Mouse (Mus musculus) intestine, postnatal 0 days (tissue): ENCODE results near the gene Acp4. TPM values are rescaled to one million over a fixed set of nuclear protein-coding genes. Genes with fewer than 3 reads are reported as not detected.
A peak's percentile ranks its signal among the peaks of the same experiment; 100 is the strongest.

ENCODE experiments used
- ATAC-seq: fragments of 200-750 bp; cut with Nextera tagmentation; 2 replicates; pipeline ENCODE4 v1.8.0; 2017; ENCODE audit warnings: mild to moderate bottlenecking, moderate TSS enrichment, moderate library complexity
- H3K27ac ChIP-seq: fragments of 300-500 bp; sonication (generic); 2 replicates; pipeline ENCODE4 v1.5.1; 2014; ENCODE audit warnings: mild to moderate bottlenecking, low read depth, low read length, moderate library complexity
- H3K27me3 ChIP-seq: fragments of 300-500 bp; sonication (generic); replicated peaks from 2 replicates; pipeline ENCODE4 v1.6.1; 2014; ENCODE audit warnings: low read length, mixed read lengths; ENCODE audit not compliant: control insufficient read depth, insufficient read depth
- H3K36me3 ChIP-seq: fragments of 300-500 bp; sonication (generic); 2 replicates; pipeline ENCODE4 v1.6.1; 2014; ENCODE audit warnings: mild to moderate bottlenecking, moderate library complexity; ENCODE audit not compliant: control insufficient read depth, insufficient read depth
- H3K4me1 ChIP-seq: fragments of 300-500 bp; sonication (generic); replicated peaks from 2 replicates; pipeline ENCODE4 v1.6.1; 2014; ENCODE audit warnings: antibody characterized with exemption, low read length, mixed read lengths; ENCODE audit not compliant: control insufficient read depth, insufficient read depth
- H3K4me2 ChIP-seq: fragments of 300-500 bp; sonication (generic); replicated peaks from 2 replicates; pipeline ENCODE4 v1.6.1; 2014; ENCODE audit warnings: low read depth, mild to moderate bottlenecking, moderate library complexity
- H3K4me3 ChIP-seq: fragments of 300-500 bp; sonication (generic); 2 replicates; pipeline ENCODE4 v1.5.1; 2014; ENCODE audit warnings: low read depth, low read length
- H3K9ac ChIP-seq: fragments of 300-500 bp; sonication (generic); 2 replicates; pipeline ENCODE4 v1.6.1; 2014; ENCODE audit warnings: mild to moderate bottlenecking, low read depth, low read length
- H3K9me3 ChIP-seq: fragments of 300-500 bp; sonication (generic); 2 replicates; pipeline ENCODE4 v1.6.1; 2016; ENCODE audit warnings: mixed run types; ENCODE audit not compliant: control insufficient read depth
- CTCF ChIP-seq: sonication (generic); IDR thresholded peaks from 2 replicates; pipeline ENCODE4 v1.5.1; 2016; ENCODE audit warnings: low read depth, mild to moderate bottlenecking, control low read depth, antibody characterized with exemption, moderate library complexity
- WGBS: fragments of 180-500 bp; shearing (Covaris S2); extraction: QIAGEN DNeasy Blood & Tissue Kit; methylation state at CpG from one replicate; pipeline ENCODE4 v1.1.7; 2014; 5-methylcytosine and 5-hydroxymethylcytosine counted together
- polyA plus RNA-seq: library from polyadenylated mRNA; unstranded; fragments of >200 nt; fragmentation: Nextera tagmentation; extraction: Ambion mirVana; gene quantifications from 2 replicates; pipeline ENCODE4 v1.2.1, GENCODE M21; 2015

Gene Acp4
- polyA plus RNA-seq, 1 experiment from 2014 or later: not detected

DNA sequence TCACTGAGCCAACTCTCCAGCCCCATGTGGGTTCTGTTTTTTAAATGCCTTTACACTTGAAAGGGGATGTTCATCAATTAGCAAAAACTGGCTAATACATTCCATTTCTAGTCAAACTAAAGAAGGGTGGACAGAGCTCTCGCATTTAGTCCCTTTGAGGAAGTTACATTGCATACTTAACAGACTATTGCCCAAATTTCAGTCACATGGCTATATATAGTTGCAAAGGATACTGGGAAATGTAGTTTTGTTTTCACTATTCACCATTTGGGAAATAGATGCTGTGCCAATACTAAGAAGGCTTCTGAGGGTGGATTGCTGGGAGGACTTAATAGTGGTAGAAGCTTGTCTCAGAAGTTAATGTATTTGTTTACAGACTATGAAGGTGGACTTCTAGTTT lies 23.8 kb upstream of the Acp4 start:
- Histone ChIP-seq H3K4me2 (no peak overlapping the region), H3K27me3 (no peaks in the 10 kb centered on the region), H3K4me3 (no peak overlapping the region), H3K36me3 (no peaks in the 10 kb centered on the region), H3K27ac (no peak overlapping the region), H3K4me1 (no peaks in the 10 kb centered on the region), H3K9me3 (no peaks in the 10 kb centered on the region), H3K9ac (no peak overlapping the region)
- 54% methylated on average over 1 of the region's 1 CpGs for WGBS
- ATAC-seq: no peak
- no peak for TF ChIP-seq CTCF

DNA sequence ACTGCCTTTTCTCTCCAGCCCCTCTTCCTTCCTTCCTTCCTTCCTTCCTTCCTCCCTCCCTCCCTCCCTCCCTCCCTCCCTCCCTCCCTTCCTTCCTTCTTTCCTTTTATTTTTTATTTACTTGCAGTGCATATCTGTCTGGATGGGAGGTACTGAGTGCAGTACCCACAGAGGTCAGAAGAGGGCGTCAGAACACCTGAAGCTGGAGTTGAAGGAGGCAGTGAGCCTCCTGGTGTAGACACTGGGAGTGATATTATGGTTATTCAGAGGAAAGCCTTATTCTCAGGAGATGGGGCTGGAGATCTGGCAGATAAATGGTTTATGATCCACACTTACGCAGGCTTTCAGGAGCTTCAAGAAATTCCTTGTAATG lies 20.1 kb upstream of the Acp4 start:
- no peaks in the 10 kb centered on the region for H3K36me3 ChIP-seq
- TF ChIP-seq CTCF: peak; percentile 59
- H3K9me3 ChIP-seq: no peaks in the 10 kb centered on the region
- H3K4me2 ChIP-seq: no peak overlapping the region
- WGBS: 50% methylated on average over 2 of the region's 2 CpGs
- no peak overlapping the region for H3K9ac ChIP-seq
- no peak overlapping the region for H3K4me3 ChIP-seq
- H3K4me1 ChIP-seq: no peaks in the 10 kb centered on the region
- 0 out of 2 replicates have a peak, but pooled peaks cover 3% of the 10 kb centered on the region for H3K27me3 ChIP-seq
- ATAC-seq: no peak
- no peak overlapping the region for H3K27ac ChIP-seq

DNA sequence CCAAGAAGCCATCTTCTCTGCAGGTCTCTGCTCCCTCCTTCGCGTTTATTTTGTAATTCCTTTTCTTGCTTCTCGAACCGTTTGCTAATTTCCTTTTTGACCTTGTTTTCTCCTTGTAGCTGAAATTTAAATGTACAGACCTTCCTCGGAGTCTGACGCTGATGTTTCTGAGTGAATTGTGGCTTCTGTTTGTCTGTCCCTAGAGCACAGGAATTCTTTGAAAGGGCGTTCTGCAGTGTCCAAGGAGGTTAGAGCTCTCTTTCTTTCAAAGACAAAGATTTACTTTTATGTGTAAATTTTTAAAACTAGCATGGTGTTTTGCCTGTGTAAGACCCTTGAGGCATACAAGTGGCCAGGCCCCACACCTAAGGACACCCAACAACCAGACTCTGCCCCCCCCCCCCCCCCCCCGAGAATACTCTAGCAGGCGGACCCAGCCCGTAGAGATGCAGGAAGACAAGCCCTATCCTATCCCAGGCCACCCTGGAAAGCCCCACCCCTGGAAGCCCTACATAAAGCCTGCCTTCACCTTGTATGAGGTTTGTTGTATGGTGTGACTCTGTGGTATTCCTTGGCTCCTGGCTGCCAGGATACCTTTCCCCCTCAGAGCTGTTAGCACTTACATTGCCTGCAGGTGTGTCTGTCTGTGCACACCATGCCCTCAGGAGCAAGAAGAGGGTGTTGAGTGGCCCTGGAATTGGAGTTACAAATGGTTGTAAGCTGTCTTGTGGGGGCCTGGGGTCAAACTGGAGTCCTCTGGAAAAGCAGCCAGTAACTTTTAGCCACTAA lies 19.5 kb upstream of the Acp4 start:
- H3K4me2 ChIP-seq: no peak overlapping the region
- no peak for TF ChIP-seq CTCF
- 0 out of 2 replicates have a peak, but pooled peaks cover 3% of the 10 kb centered on the region for H3K27me3 ChIP-seq
- no peak overlapping the region for H3K9ac ChIP-seq
- no peak overlapping the region for H3K27ac ChIP-seq
- H3K9me3 ChIP-seq: no peaks in the 10 kb centered on the region
- no peaks in the 10 kb centered on the region for H3K4me1 ChIP-seq
- no peak overlapping the region for H3K4me3 ChIP-seq
- H3K36me3 ChIP-seq: no peaks in the 10 kb centered on the region
- no peak for ATAC-seq
- WGBS: 68% methylated on average over 9 of the region's 10 CpGs

DNA sequence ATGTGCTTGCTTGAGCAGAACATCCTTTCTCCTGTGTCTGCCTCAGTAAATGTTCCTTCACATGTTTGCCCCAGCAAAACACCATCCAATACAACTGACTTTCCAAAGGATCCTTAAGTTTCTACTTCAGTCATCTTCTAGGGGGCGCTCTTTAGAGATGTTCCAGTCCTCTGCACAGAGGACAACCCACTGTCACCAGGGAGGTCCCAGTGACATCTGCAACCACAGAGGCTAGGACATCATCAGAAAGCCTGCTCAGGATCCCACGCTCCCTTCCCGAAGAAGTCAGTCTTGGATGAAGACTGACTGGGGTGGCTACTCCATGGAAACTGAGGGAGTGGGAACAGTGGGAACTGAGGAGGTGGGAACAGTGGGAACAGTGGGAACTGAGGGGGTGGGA lies 18.4 kb upstream of the Acp4 start:
- H3K27ac ChIP-seq: no peak overlapping the region
- no peaks in the 10 kb centered on the region for H3K4me1 ChIP-seq
- WGBS: 78% methylated on average over 3 of the region's 3 CpGs
- no peaks in the 10 kb centered on the region for H3K9me3 ChIP-seq
- H3K9ac ChIP-seq: no peak overlapping the region
- no peak overlapping the region for H3K4me3 ChIP-seq
- TF ChIP-seq CTCF: 0 out of 2 replicates have a peak, but pooled peaks have one; percentile 10
- H3K4me2 ChIP-seq: no peak overlapping the region
- no peaks in the 10 kb centered on the region for H3K36me3 ChIP-seq
- ATAC-seq: no peak
- H3K27me3 ChIP-seq: 0 out of 2 replicates have a peak, but pooled peaks cover 3% of the 10 kb centered on the region

DNA sequence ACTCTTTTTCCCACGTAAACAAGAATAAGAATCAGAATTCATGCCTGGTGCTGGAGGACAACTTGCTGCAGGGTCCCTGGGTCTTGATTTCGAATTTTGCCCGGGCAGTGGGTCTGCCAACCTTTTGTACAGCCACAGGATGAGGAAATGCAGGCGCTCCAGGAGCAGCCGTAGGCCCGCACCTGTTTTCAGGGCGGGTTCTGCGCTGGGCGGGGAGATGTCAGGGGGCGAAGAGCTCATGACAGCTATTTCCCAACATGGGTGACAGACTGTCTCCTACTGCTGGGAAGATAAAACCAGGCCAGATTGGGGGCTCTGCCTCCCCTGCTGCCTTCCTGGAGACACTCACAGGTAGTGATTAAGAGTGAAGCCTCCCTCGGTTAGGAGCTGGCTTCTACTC lies 16.9 kb upstream of the Acp4 start:
- Histone ChIP-seq H3K4me1 (no peaks in the 10 kb centered on the region), H3K27ac (no peak overlapping the region), H3K4me2 (0 out of 2 replicates have a peak overlapping the region, but pooled peaks have one; percentile 3), H3K9me3 (no peaks in the 10 kb centered on the region), H3K9ac (no peak overlapping the region), H3K4me3 (no peak overlapping the region), H3K36me3 (no peaks in the 10 kb centered on the region), H3K27me3 (0 out of 2 replicates have a peak, but pooled peaks cover 3% of the 10 kb centered on the region)
- WGBS: 24% methylated on average over 11 of the region's 11 CpGs
- no peak for ATAC-seq
- TF ChIP-seq CTCF: no peak

DNA sequence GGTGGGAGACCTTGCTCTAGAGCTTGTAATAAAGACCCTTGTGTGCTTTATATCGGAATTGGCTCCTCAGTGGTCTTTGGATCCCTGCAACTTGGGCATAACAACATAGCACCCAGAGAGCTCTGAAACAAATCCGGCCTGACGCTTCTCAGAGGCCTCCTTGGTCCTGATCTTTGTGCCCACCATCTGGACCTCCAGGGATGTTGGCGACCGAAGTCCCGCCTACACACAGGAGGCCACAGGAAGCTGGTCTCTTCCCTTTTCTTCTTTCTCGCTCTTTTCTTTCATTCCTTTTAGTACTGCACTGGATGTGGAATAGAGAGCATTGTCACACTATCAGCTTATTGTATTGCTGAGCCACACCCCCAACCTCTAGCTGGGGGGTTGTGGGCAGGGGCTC lies 16.3 kb upstream of the Acp4 start:
- ATAC-seq: no peak
- 71% methylated on average over 7 of the region's 7 CpGs for WGBS
- Histone ChIP-seq H3K27me3 (0 out of 2 replicates have a peak, but pooled peaks cover 3% of the 10 kb centered on the region), H3K9ac (no peak overlapping the region), H3K27ac (no peak overlapping the region), H3K4me3 (no peak overlapping the region), H3K4me2 (no peak overlapping the region), H3K4me1 (no peaks in the 10 kb centered on the region), H3K9me3 (no peaks in the 10 kb centered on the region), H3K36me3 (no peaks in the 10 kb centered on the region)
- no peak for TF ChIP-seq CTCF
